Mouse (Mus musculus): Measurements from ENCODE around the gene Apobec3. TPM values are rescaled to one million over a fixed set of nuclear protein-coding genes. Genes with fewer than 3 reads are reported as not detected.
A peak's percentile ranks its signal among the peaks of the same experiment; 100 is the strongest.

Apobec3 gene
- total RNA-seq, 1 experiment from 2014 or later: 19.8 TPM

DNA sequence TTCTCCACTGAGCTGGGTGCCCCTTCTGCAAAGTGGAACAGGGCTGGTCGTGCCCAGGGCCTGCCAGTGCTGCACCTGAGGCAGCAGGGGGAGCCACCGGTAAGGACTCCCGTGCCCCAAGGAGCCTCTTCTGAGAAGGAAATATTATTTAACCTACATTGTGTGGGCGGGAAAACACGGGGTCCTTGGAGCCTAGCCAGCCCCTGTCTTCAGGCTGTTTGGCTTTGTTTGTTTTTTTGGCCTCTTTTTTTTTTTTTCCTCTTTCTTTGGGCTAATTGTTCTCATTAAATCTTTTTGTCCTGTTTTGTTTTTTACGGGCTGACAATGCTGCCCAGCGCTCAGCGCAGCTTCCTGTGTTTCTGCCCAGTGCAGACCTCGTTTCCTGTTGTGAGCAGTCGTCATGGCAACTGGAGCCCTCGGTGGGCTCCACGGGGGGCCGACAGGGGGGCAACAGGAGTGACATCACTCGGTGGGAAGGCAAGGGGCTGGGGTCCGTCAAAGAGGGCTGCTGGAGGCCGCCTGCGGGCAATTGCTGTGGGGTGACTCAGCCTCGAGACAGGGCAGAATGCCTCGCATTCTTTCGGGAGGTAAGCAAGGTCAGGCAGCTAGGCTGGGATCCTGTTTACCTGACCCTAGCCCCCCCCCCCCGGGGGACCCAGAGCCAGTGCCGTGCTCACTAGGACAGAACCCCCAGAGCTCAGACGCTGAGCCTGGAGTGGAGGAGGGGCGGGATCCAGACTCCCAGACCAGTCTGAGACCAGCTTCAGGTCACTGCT is 59.0 kb downstream of the Apobec3 start:
- DNase-seq: peak; percentile 77

GRCm38 (mm10) chr15:79951226-79951625 is 59.8 kb downstream of the Apobec3 start:
- no peak for DNase-seq

DNA sequence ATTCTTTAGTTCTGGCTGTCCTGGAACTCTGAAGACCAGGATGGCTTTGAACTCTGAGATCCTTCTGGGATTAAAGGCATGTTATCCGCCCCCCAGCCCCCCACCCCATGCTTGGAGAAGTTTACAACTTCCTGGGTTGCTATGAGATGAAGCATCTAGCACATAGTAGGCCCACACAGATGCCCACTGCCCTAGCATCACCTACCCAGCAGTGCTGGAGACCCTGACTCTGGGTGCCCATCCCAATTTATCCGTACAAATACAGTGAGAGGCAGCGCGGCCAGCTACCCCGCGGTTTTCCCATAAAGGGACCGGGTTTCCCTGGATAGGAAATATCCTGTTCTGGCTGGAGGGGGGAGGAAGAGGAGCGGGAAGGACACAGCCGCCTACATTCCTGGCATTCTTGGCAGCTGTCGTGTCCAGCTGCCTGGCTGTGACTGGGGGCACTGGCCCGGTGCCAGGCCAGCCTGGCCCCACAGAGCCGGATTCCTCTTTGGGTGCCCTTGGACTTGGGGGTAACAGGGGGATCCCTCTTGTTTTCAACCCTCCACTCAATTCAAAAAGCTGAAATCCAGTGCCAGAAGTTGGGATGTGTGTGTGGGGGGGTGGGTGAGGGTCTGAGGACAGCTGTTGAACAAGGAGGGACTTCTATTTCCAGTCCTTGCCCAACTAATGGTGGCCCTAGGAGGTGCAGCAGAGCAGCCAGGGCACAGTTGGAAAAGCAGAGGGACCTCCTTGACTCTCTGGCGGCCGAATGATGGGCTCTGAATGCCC is 60.5 kb downstream of the Apobec3 start:
- DNase-seq: peak; percentile 82

- DNase-seq: peak; percentile 92
Measured at GRCm38 (mm10) chr15:79952504-79953231, 61.2 kb downstream of the Apobec3 start.

GRCm38 (mm10) chr15:79953470-79953869 is 62.0 kb downstream of the Apobec3 start:
- peak; percentile 50 for DNase-seq

- DNase-seq: no peak
Measured at GRCm38 (mm10) chr15:79956559-79956958, 65.1 kb downstream of the Apobec3 start.

GRCm38 (mm10) chr15:79958418-79958817 is 67.0 kb downstream of the Apobec3 start:
- no peak for DNase-seq

GRCm38 (mm10) chr15:79961366-79961921 is 70.0 kb downstream of the Apobec3 start:
- no peak for DNase-seq

DNA sequence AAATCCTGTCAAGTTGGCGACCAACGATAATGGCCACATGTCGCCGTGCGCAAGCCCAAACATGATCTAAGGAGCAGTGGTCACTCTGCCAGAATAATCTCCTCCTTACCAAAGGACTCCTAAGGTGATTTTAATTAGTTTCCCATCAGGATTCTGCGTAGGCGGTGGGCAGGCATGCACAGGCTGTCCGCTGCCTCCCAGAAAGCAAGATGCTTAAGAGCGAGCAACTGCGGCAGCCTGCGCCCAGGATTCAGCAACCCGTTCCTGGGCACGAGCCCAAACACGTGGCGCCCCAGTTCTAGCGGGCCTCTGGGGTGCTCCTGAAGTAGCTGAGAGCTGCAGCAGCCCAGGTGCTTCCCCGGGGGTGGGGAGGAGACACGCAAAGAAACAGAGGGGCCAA is 71.2 kb downstream of the Apobec3 start:
- DNase-seq: no peak

GRCm38 (mm10) chr15:79964376-79964775 is 72.9 kb downstream of the Apobec3 start:
- no peak for DNase-seq

Other genes with a start within 250 kb of the Apobec3 start
- 2.6 and 4.8 TPM in 2 replicates for gene Fam227a, start 232.7 kb upstream of the Apobec3 start, total RNA-seq (2021)
- 21.9 and 24.8 TPM in 2 replicates for gene Cby1, start 232.5 kb upstream of the Apobec3 start, total RNA-seq (2021)
- gene Tomm22, start 220.8 kb upstream of the Apobec3 start, total RNA-seq (2021): 116 and 120 TPM in 2 replicates
- gene Josd1, start 203.7 kb upstream of the Apobec3 start, total RNA-seq (2021): 38.0 and 43.9 TPM in 2 replicates
- 26.1 and 35.8 TPM in 2 replicates for gene Gtpbp1, start 200.8 kb upstream of the Apobec3 start, total RNA-seq (2021)
- 61.1 and 78.0 TPM in 2 replicates for gene Sun2, start 149.1 kb upstream of the Apobec3 start, total RNA-seq (2021)
- gene Dnal4, start 113.8 kb upstream of the Apobec3 start, total RNA-seq (2021): 16.6 and 20.1 TPM in 2 replicates
- 7.0 and 8.4 TPM in 2 replicates for gene Nptxr, start 86.9 kb upstream of the Apobec3 start, total RNA-seq (2021)
- gene Npcd, start 57.4 kb upstream of the Apobec3 start, total RNA-seq (2021): 0.71 and 0.96 TPM in 2 replicates
- gene Cbx6, start 57.0 kb upstream of the Apobec3 start, total RNA-seq (2021): 60.1 and 64.8 TPM in 2 replicates
- gene Cbx7, start 79.5 kb downstream of the Apobec3 start, total RNA-seq (2021): 7.2 and 12.8 TPM in 2 replicates
- gene Pdgfb, start 123.3 kb downstream of the Apobec3 start, total RNA-seq (2021): 43.0 and 49.3 TPM in 2 replicates
- 28.5 and 29.8 TPM in 2 replicates for gene Syngr1, start 199.7 kb downstream of the Apobec3 start, total RNA-seq (2021)
- 594 and 691 TPM in 2 replicates for gene Rpl3, start 200.2 kb downstream of the Apobec3 start, total RNA-seq (2021)
- gene Tab1, start 241.5 kb downstream of the Apobec3 start, total RNA-seq (2021): 14.6 and 23.0 TPM in 2 replicates

Measured in adrenal gland, postnatal 14 days (tissue).